Mouse (Mus musculus) brain, embryonic 14.5 days (tissue): ENCODE results near the gene Notch1.

ENCODE experiments used
- CTCF ChIP-seq: fragments of 200-500 bp; IDR thresholded peaks from 2 replicates; pipeline ENCODE4 v1.5.1; 2012; ENCODE audit warnings: inconsistent platforms, mild to moderate bottlenecking, moderate library complexity, borderline replicate concordance; ENCODE audit not compliant: insufficient read depth, insufficient read length; ENCODE audit errors: extremely low read depth
- POLR2A ChIP-seq: fragments of 200-500 bp; IDR thresholded peaks from 2 replicates; pipeline ENCODE4 v1.6.1; 2012; ENCODE audit warnings: mild to moderate bottlenecking, inconsistent platforms, borderline replicate concordance; ENCODE audit not compliant: poor library complexity, insufficient read depth, insufficient read length, severe bottlenecking; ENCODE audit errors: extremely low read depth

DNA sequence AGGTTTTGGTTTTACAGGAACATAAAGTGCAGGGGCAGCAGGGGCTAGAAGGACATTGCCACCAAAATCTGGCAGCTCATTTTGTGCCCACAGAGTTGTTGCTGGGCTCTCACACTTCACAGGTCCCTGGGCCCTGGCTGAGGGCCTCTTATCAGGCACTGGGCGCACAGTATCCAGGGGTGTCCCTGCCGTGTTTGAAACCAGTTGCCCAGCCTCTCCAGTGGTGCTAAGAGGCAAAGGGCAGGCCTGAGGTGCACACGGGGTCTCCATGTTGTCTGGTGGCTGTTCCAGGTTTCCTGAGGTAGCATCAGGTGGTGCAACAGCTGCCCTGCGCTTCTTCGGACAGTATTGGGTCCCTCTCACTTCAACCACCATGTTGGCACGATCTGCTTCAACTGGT lies 76.8 kb downstream of the Notch1 start:
- TF ChIP-seq CTCF (no peak), POLR2A (no peak)
